Mouse (Mus musculus): ENCODE measurements at regions not wholly inside any gene's neighbourhood (a gene's known extent, or its start where the extent isn't known, plus 50 kb on each side); places are given as distances from the start of the nearest gene placed in this dataset.

DNA sequence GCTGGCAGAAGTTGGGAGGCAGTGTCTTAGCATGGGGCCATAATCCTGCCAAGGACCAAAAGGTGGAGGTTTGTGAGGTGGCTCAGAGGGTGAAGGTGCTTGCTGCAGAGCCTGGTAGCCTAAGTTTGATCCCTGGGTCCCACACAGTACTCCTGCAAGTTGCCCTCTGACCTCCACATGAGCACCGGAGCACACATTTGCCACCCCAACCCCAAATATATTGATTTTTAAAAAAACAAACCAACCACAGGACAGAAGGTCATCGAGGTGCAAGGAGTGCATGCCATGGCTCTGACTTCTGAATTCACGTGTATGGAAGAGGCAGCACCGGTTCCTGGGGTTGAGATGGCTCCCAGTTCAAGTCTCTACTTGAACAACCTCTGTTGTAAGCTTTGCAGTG, 186.2 kb downstream of the Rplp1 start:
- no peaks in the 10 kb centered on the region for H3K27me3 ChIP-seq (ENCODE audit: control insufficient read depth, insufficient read depth, low read length)
- no peaks in the 10 kb centered on the region for H3K36me3 ChIP-seq (replicated peaks; ENCODE audit: control insufficient read depth, insufficient read depth, low read depth, low read length)
- H3K4me3 ChIP-seq (ENCODE audit: low read depth, low read length): no peak overlapping the region
- WGBS: 71% methylated on average over 4 of the region's 4 CpGs
- ATAC-seq (replicated peaks; ENCODE audit: insufficient number of reproducible peaks, low FRiP score, low TSS enrichment, low read depth): no peak
- H3K27ac ChIP-seq (replicated peaks; ENCODE audit: low read depth, low read length): no peak overlapping the region
- no peaks in the 10 kb centered on the region for H3K4me1 ChIP-seq (ENCODE audit: control insufficient read depth, insufficient read depth, low read length)
- no peaks in the 10 kb centered on the region for H3K9me3 ChIP-seq (replicated peaks; ENCODE audit: control insufficient read depth, low read length)
- no peak overlapping the region for H3K4me2 ChIP-seq (ENCODE audit: low read depth, low read length)
- H3K9ac ChIP-seq (replicated peaks; ENCODE audit: low read length): no peak overlapping the region
- no peak for DNase-seq (ENCODE audit: low spot score)

GRCm38 (mm10) chr9:61727651-61728050, 186.7 kb downstream of the Rplp1 start:
- H3K27me3 ChIP-seq (ENCODE audit: control insufficient read depth, insufficient read depth, low read length): no peaks in the 10 kb centered on the region
- no peaks in the 10 kb centered on the region for H3K36me3 ChIP-seq (replicated peaks; ENCODE audit: control insufficient read depth, insufficient read depth, low read depth, low read length)
- H3K27ac ChIP-seq (replicated peaks; ENCODE audit: low read depth, low read length): no peak overlapping the region
- WGBS: 70% methylated on average over 10 of the region's 10 CpGs
- ATAC-seq (replicated peaks; ENCODE audit: insufficient number of reproducible peaks, low FRiP score, low TSS enrichment, low read depth) (no peak), DNase-seq (ENCODE audit: low spot score) (no peak)
- H3K9ac ChIP-seq (replicated peaks; ENCODE audit: low read length): no peak overlapping the region; the same call in 1 of the 2 replicates
- H3K4me2 ChIP-seq (ENCODE audit: low read depth, low read length): no peak overlapping the region
- H3K9me3 ChIP-seq (replicated peaks; ENCODE audit: control insufficient read depth, low read length): no peaks in the 10 kb centered on the region
- no peak overlapping the region for H3K4me3 ChIP-seq (ENCODE audit: low read depth, low read length)
- H3K4me1 ChIP-seq (ENCODE audit: control insufficient read depth, insufficient read depth, low read length): no peaks in the 10 kb centered on the region

- Histone ChIP-seq H3K9ac (replicated peaks; ENCODE audit: low read length) (no peak overlapping the region), H3K4me1 (ENCODE audit: control insufficient read depth, insufficient read depth, low read length) (peaks cover 3% of the 10 kb centered on the region; the same call in 1 of the 2 replicates), H3K4me3 (ENCODE audit: low read depth, low read length) (no peak overlapping the region), H3K9me3 (replicated peaks; ENCODE audit: control insufficient read depth, low read length) (no peaks in the 10 kb centered on the region), H3K4me2 (ENCODE audit: low read depth, low read length) (no peak overlapping the region), H3K27me3 (ENCODE audit: control insufficient read depth, insufficient read depth, low read length) (no peaks in the 10 kb centered on the region), H3K27ac (replicated peaks; ENCODE audit: low read depth, low read length) (no peak overlapping the region), H3K36me3 (replicated peaks; ENCODE audit: control insufficient read depth, insufficient read depth, low read depth, low read length) (no peaks in the 10 kb centered on the region)
- DNase-seq (ENCODE audit: low spot score) (no peak), ATAC-seq (replicated peaks; ENCODE audit: insufficient number of reproducible peaks, low FRiP score, low TSS enrichment, low read depth) (no peak)
- 95% methylated on average over 2 of the region's 2 CpGs for WGBS
Observed at GRCm38 (mm10) chr9:61724070-61724469, 190.3 kb downstream of the Rplp1 start.

DNA sequence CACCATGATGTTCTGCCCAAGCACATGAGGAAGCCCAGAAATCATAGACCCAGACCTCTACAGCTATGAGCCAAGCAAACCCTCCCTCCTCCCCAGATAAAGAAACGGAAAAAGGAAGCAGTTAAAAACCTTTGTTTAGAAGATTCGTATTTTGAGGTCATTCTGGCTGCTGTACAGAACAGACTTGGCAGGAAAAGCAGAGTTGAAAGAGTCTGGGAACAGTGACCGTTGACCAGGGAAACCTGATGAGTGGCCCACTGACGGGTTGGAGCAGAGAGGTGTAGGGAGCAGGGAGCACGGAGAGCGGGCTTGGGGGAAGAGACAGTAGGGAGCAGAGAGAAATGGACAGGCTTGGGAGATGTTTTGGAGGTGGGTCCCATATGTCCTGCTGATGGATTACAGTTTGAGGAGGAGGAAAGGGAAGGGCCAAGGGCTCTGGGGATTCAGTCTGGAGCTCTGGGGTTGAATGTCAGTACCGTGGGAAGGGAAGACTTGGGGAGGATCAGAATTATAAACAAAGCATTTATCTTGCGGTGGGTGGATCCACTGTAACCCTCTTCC, 191.2 kb downstream of the Rplp1 start:
- Histone ChIP-seq H3K4me2 (ENCODE audit: low read depth, low read length) (no peak overlapping the region), H3K27ac (replicated peaks; ENCODE audit: low read depth, low read length) (no peak overlapping the region), H3K27me3 (ENCODE audit: control insufficient read depth, insufficient read depth, low read length) (no peaks in the 10 kb centered on the region), H3K36me3 (replicated peaks; ENCODE audit: control insufficient read depth, insufficient read depth, low read depth, low read length) (no peaks in the 10 kb centered on the region), H3K9ac (replicated peaks; ENCODE audit: low read length) (no peak overlapping the region), H3K4me1 (ENCODE audit: control insufficient read depth, insufficient read depth, low read length) (peaks cover 3% of the 10 kb centered on the region; the same call in 1 of the 2 replicates), H3K4me3 (ENCODE audit: low read depth, low read length) (no peak overlapping the region), H3K9me3 (replicated peaks; ENCODE audit: control insufficient read depth, low read length) (no peaks in the 10 kb centered on the region)
- no peak for DNase-seq (ENCODE audit: low spot score)
- ATAC-seq (replicated peaks; ENCODE audit: insufficient number of reproducible peaks, low FRiP score, low TSS enrichment, low read depth): no peak
- WGBS: 81% methylated on average over 8 of the region's 8 CpGs

DNA sequence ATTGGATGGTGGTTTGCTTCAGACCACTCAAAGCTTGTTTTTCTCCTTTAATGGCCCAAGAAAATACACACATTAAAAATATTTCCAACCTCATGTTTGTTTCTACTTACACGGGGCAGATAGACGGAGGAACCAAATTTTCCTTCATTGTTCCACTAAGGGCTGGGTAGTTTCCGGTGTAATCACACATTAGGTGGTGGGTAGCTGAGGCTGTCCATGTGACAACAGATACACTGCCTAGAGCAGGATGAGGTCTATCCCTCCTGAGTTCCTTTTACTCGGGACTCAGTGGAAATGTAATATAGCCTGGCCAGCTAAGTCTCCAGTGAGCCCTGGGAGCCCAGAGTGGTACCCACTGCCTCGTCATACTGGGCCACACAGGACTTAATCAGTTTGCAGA, 192.5 kb downstream of the Rplp1 start:
- 89% methylated on average over 5 of the region's 5 CpGs for WGBS
- Histone ChIP-seq H3K27ac (replicated peaks; ENCODE audit: low read depth, low read length) (no peak overlapping the region), H3K9me3 (replicated peaks; ENCODE audit: control insufficient read depth, low read length) (no peaks in the 10 kb centered on the region), H3K36me3 (replicated peaks; ENCODE audit: control insufficient read depth, insufficient read depth, low read depth, low read length) (no peaks in the 10 kb centered on the region), H3K4me2 (ENCODE audit: low read depth, low read length) (no peak overlapping the region), H3K4me3 (ENCODE audit: low read depth, low read length) (no peak overlapping the region), H3K9ac (replicated peaks; ENCODE audit: low read length) (no peak overlapping the region), H3K27me3 (ENCODE audit: control insufficient read depth, insufficient read depth, low read length) (no peaks in the 10 kb centered on the region), H3K4me1 (ENCODE audit: control insufficient read depth, insufficient read depth, low read length) (peaks cover 3% of the 10 kb centered on the region; the same call in 1 of the 2 replicates)
- no peak for ATAC-seq (replicated peaks; ENCODE audit: insufficient number of reproducible peaks, low FRiP score, low TSS enrichment, low read depth)
- no peak for DNase-seq (ENCODE audit: low spot score)

- Histone ChIP-seq H3K9ac (replicated peaks; ENCODE audit: low read length) (no peak overlapping the region), H3K9me3 (replicated peaks; ENCODE audit: control insufficient read depth, low read length) (no peaks in the 10 kb centered on the region), H3K27ac (replicated peaks; ENCODE audit: low read depth, low read length) (no peak overlapping the region), H3K27me3 (ENCODE audit: control insufficient read depth, insufficient read depth, low read length) (no peaks in the 10 kb centered on the region), H3K36me3 (replicated peaks; ENCODE audit: control insufficient read depth, insufficient read depth, low read depth, low read length) (no peaks in the 10 kb centered on the region), H3K4me3 (ENCODE audit: low read depth, low read length) (no peak overlapping the region), H3K4me2 (ENCODE audit: low read depth, low read length) (no peak overlapping the region), H3K4me1 (ENCODE audit: control insufficient read depth, insufficient read depth, low read length) (peaks cover 3% of the 10 kb centered on the region; the same call in 1 of the 2 replicates)
- ATAC-seq (replicated peaks; ENCODE audit: insufficient number of reproducible peaks, low FRiP score, low TSS enrichment, low read depth): no peak
- no peak for DNase-seq (ENCODE audit: low spot score)
- whole genome bisulfite sequencing: 55% methylated on average over 4 of the region's 4 CpGs
Observed at GRCm38 (mm10) chr9:61721071-61721470, 193.3 kb downstream of the Rplp1 start.

DNA sequence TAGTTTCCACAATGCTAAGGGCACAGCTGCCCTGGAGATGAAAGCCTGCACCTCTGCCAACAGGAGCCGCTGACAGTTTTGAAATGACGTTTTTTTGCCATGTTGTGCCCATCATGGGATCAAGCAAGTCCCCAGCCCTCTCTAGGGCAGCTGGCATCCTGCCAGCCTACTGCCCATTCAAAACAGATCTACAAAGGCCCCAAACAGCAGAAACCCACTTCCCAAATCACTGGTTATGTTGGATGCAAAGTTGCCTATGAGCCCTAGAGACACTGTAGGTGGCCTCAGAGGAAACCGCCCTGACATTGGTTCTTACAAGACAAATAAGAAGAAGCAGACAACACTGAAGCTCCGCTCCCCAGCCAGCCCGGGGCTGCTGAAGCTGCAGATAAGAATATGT, 194.1 kb downstream of the Rplp1 start:
- WGBS: 65% methylated on average over 5 of the region's 5 CpGs
- H3K4me3 ChIP-seq (ENCODE audit: low read depth, low read length): no peak overlapping the region
- H3K4me2 ChIP-seq (ENCODE audit: low read depth, low read length): no peak overlapping the region
- no peaks in the 10 kb centered on the region for H3K36me3 ChIP-seq (replicated peaks; ENCODE audit: control insufficient read depth, insufficient read depth, low read depth, low read length)
- H3K9ac ChIP-seq (replicated peaks; ENCODE audit: low read length): no peak overlapping the region
- H3K9me3 ChIP-seq (replicated peaks; ENCODE audit: control insufficient read depth, low read length): no peaks in the 10 kb centered on the region
- H3K27ac ChIP-seq (replicated peaks; ENCODE audit: low read depth, low read length): no peak overlapping the region
- no peak for ATAC-seq (replicated peaks; ENCODE audit: insufficient number of reproducible peaks, low FRiP score, low TSS enrichment, low read depth)
- DNase-seq (ENCODE audit: low spot score): peak; percentile 14
- H3K27me3 ChIP-seq (ENCODE audit: control insufficient read depth, insufficient read depth, low read length): no peaks in the 10 kb centered on the region
- peaks cover 3% of the 10 kb centered on the region; the same call in 1 of the 2 replicates for H3K4me1 ChIP-seq (ENCODE audit: control insufficient read depth, insufficient read depth, low read length)

- no peak for DNase-seq (ENCODE audit: low spot score)
- Histone ChIP-seq H3K4me1 (ENCODE audit: control insufficient read depth, insufficient read depth, low read length) (peaks cover 3% of the 10 kb centered on the region; the same call in 1 of the 2 replicates), H3K9me3 (replicated peaks; ENCODE audit: control insufficient read depth, low read length) (no peaks in the 10 kb centered on the region), H3K4me3 (ENCODE audit: low read depth, low read length) (no peak overlapping the region), H3K27me3 (ENCODE audit: control insufficient read depth, insufficient read depth, low read length) (no peaks in the 10 kb centered on the region), H3K36me3 (replicated peaks; ENCODE audit: control insufficient read depth, insufficient read depth, low read depth, low read length) (no peaks in the 10 kb centered on the region), H3K9ac (replicated peaks; ENCODE audit: low read length) (no peak overlapping the region), H3K27ac (replicated peaks; ENCODE audit: low read depth, low read length) (no peak overlapping the region), H3K4me2 (ENCODE audit: low read depth, low read length) (no peak overlapping the region)
- 63% methylated on average over 4 of the region's 4 CpGs for WGBS
- ATAC-seq (replicated peaks; ENCODE audit: insufficient number of reproducible peaks, low FRiP score, low TSS enrichment, low read depth): no peak
Observed at GRCm38 (mm10) chr9:61716751-61717150, 197.6 kb downstream of the Rplp1 start.

Measured in embryonic facial prominence, embryonic 11.5 days (tissue).